Mouse (Mus musculus) spleen, adult 18-20 months (tissue): ENCODE data around the gene Dnm1.

Source experiments
- DNase-seq, 2 experiments: peaks; one replicate each; pipeline ENCODE4 v3.0.0; 2022; ENCODE audit warnings: mixed read lengths in 2 of 2

Gene Dnm1

DNA sequence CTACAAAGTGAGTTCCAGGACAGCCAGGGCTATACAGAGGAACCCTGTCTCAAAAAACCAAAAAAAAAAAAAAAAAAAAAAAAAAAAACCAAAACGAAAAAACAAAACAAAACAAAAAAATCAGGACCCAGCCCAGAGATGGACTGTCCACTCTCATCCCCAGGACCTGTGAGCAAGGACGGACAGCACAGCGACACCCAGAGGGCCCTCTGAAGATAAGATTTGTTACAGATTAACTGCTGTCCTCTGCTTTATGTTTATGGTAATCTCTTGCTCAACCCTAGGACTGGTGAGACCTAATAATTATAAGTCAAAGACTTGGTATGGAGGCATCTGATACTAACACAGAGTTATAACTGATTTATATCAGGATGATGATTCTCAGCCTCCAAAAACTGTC lies 77.3 kb downstream of the Dnm1 start:
- no peak for DNase-seq

DNA sequence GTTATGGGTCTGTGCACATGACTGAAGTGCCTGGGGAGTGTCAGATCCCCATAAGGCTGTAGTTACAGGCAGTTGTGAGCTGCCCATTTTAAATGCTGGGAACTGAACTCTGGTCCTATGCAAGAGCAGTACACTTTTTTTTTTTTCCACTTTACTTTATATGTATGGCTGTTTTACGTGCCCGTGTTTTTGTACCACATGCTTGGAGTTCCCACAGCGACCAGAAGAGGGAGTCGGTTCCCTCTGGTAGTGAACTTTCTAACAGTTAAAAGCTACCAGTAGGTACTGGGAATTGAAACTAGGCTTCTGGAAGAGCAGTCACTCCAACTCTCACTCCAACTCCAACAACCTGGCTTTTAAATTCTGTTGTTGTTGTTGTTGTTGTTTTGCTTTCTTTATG lies 92.5 kb downstream of the Dnm1 start:
- peak; percentile 22 to 69 for DNase-seq

DNA sequence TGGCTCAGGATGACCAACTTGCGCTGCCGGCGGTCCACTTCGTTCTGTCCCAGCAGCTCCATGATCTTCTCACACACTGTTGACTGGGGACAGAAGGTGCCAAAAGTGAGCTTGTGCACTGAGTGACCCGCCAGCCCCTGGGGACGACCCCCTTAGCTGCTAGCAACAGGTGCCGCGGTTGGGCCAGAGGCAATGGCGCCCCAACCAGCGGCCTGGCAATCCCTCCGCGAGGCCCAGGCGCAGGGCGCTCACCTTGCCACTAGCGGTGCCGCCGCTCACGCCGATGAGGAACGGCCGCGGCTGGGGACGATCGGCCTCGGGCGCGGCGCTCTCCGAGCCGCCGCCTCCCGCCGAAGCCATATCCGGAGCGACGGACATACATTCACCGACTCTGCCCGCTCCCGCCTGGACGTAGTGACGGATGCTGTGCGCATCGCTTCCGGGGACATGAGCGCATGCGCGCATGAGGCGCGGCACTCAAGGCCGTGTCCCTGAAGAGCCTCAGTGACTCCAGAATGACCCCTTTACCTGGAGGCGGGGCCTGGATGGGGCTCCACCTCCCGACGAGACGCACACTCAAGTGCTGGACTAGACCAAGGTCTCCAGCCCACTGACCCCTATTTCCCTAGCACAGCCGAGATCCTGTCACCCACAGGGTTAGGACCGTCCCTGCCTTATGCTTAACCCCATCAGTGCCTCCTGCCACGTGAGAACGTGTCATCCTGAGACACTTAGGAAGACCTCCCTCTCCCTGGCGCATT lies 93.3 kb downstream of the Dnm1 start, which contains the start of gene Uck1:
Gene Uck1 (minus strand): TSS at position 503 of the 761 bp plus-strand sequence.
- peak; percentile 85 to 87 for DNase-seq

GRCm38 (mm10) chr2:32258887-32259533 lies 94.1 kb downstream of the Dnm1 start:
- DNase-seq, result no peak
